Mouse (Mus musculus) kidney, embryonic 16.5 days (tissue): Measurements from ENCODE around the gene Tmem234. TPM values are rescaled to one million over a fixed set of nuclear protein-coding genes. Genes with fewer than 3 reads are reported as not detected.

Source experiments
- ATAC-seq: fragments of 200-750 bp; cut with Nextera tagmentation; 2 replicates; pipeline ENCODE4 v1.8.0; 2017; ENCODE audit warnings: moderate TSS enrichment; ENCODE audit not compliant: low FRiP score, low TSS enrichment
- H3K27ac ChIP-seq: fragments of 300-500 bp; sonication (generic); 2 replicates; pipeline ENCODE4 v1.5.1; 2014; ENCODE audit warnings: low read length
- H3K27me3 ChIP-seq: fragments of 300-500 bp; sonication (generic); 2 replicates; pipeline ENCODE4 v1.6.1; 2014; ENCODE audit warnings: low read length, control low read depth, mixed read lengths; ENCODE audit not compliant: insufficient read depth
- H3K36me3 ChIP-seq: fragments of 300-500 bp; sonication (generic); 2 replicates; pipeline ENCODE4 v1.6.1; 2014; ENCODE audit warnings: low read length, control low read depth, mixed read lengths; ENCODE audit not compliant: insufficient read depth
- H3K4me1 ChIP-seq: fragments of 300-500 bp; sonication (generic); 2 replicates; pipeline ENCODE4 v1.6.1; 2014; ENCODE audit warnings: low read length, control low read depth, mixed read lengths; ENCODE audit not compliant: insufficient read depth
- H3K4me2 ChIP-seq: fragments of 300-500 bp; sonication (generic); replicated peaks from 2 replicates; pipeline ENCODE4 v1.6.1; 2014; ENCODE audit warnings: low read depth, low read length
- H3K4me3 ChIP-seq: fragments of 300-500 bp; sonication (generic); 2 replicates; pipeline ENCODE4 v1.5.1; 2014; ENCODE audit warnings: mild to moderate bottlenecking, low read length
- H3K9ac ChIP-seq: fragments of 300-500 bp; sonication (generic); replicated peaks from 2 replicates; pipeline ENCODE4 v1.6.1; 2014; ENCODE audit warnings: low read length
- H3K9me3 ChIP-seq: fragments of 300-500 bp; sonication (generic); 2 replicates; pipeline ENCODE4 v1.6.1; 2016; ENCODE audit warnings: low read length, control low read depth
- WGBS: fragments of 180-500 bp; shearing (Covaris S2); extraction: QIAGEN DNeasy Blood & Tissue Kit; methylation state at CpG from one replicate; pipeline ENCODE4 v1.1.7; 2014; 5-methylcytosine and 5-hydroxymethylcytosine counted together
- polyA plus RNA-seq: library from polyadenylated mRNA; unstranded; fragments of >200 nt; fragmentation: Nextera tagmentation; extraction: Ambion mirVana; gene quantifications from 2 replicates; pipeline ENCODE4 v1.2.1, GENCODE M21; 2015

Gene Tmem234
- polyA plus RNA-seq, 1 experiment from 2014 or later, result 216 TPM

DNA sequence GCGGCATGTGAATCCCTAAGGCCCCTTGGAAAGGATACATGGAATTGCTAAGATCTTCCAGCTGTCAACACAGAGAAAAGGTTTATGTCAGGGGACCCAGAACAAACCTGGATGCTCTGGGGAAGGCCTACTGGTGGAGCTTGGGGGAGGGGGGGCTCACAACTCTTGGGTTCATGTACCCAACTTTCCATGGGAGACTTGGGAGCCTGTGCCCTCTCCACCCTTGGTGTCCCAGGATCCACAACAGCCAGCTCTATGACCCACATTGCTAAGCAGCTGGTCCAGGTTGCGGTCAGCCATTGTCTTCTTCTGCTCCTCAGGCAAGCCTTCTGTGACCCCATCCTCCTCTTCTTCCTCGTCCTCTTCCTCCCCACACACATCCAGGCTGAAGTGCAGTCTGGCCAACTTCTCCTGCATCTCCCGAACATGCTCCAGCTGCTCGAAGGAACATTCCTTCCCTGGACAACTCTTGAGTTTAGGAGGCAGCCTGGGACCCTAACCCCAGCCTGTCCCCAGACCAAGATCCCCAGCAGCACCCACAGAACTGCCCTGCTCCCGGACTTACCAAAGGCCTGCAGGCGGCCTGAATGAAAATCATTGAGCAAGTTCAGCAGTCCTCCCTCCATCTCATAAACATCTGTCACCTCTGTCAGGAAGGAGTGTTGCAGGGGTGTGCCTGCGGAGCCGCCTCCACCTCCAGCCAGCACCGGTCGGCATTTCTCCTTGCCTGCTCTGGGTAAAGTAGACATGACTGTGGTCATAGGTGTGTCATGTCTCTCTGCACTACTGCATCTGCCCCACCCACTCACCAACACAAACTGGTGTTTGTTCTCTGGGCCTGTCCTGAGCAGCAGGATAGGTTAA, 20.2 kb downstream of the Tmem234 start:
- Histone ChIP-seq H3K36me3 (0 out of 2 replicates have a peak, but pooled peaks cover 9% of the 10 kb centered on the region), H3K9ac (no peak overlapping the region), H3K27me3 (no peaks in the 10 kb centered on the region), H3K4me3 (no peak overlapping the region), H3K9me3 (no peaks in the 10 kb centered on the region), H3K4me1 (peaks cover 40% of the 10 kb centered on the region), H3K4me2 (peak overlapping the region; percentile 5; the same call in 1 of the 2 replicates), H3K27ac (peak overlapping the region; percentile 70)
- 84% methylated on average over 11 of the region's 11 CpGs for WGBS
- ATAC-seq, result no peak

DNA sequence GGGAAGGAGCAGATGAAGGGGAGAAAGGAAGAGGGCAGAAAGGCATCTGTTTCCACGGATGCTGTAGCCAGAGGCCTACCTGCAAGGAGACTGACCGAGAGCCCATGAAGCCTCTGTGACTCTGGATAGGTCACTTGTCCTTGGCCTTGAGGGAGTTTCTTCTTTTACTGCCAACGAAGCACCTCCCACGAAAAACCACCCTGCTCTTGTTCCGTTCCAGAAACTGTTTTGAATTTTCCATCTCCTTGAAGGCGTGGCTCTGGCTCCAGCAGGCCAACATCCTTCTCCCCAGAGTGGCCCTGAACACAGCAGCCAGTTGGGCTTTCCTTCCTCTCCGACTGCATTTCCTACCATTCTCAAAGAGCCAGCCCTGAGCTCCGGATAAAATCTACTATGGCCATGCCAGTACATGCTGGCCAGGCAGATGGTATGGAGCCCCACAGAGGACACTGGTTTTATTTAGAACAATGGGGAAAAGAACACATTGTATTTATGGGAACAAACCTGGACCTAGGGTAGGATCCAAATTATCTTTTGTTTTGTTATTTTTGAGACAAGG, 20.9 kb downstream of the Tmem234 start:
- H3K9ac ChIP-seq, result no peak overlapping the region
- 63% methylated on average over 8 of the region's 8 CpGs for WGBS
- no peaks in the 10 kb centered on the region for H3K27me3 ChIP-seq
- ATAC-seq, result no peak
- peak overlapping the region; percentile 70 for H3K27ac ChIP-seq
- no peaks in the 10 kb centered on the region for H3K9me3 ChIP-seq
- 0 out of 2 replicates have a peak, but pooled peaks cover 9% of the 10 kb centered on the region for H3K36me3 ChIP-seq
- H3K4me3 ChIP-seq, result no peak overlapping the region
- H3K4me2 ChIP-seq, result peak overlapping the region; percentile 5; the same call in 1 of the 2 replicates
- peaks cover 43% of the 10 kb centered on the region for H3K4me1 ChIP-seq

DNA sequence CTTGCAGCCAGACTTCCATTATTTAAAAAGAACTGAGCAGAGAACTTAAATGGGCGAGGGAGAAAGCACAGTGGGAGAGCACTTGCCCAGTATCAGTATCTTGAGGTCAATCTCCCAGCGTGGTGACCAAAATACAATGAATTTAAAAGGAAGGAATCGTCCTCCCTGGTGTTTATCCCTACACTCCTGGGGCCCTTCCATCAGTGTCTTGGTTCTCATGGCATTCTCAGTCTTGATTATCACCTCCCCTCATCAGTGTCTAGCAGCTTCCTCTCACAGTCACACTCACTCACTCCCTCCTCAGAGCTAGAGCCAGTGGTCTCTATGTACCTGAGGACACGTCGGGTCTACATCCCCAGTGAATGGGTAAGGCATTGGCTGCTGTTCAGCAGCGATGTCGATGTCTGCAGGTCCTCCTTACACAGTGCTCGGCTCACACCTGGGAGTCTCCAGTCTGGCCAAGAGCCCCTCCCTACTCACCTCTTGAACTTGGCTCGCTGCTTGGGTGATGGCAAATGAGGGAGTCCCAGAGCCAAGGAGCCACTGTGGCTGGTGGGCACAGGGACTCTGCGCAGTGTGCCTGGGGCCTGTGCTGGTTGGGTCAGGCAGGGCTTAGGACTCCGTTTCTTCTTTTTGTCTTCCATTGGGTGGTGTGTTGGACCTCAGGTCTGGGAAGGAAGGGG, 21.8 kb downstream of the Tmem234 start:
- peaks cover 43% of the 10 kb centered on the region for H3K4me1 ChIP-seq
- no peak for ATAC-seq
- no peaks in the 10 kb centered on the region for H3K9me3 ChIP-seq
- 82% methylated on average over 11 of the region's 11 CpGs for WGBS
- peak overlapping the region; percentile 81 for H3K4me2 ChIP-seq
- no peaks in the 10 kb centered on the region for H3K27me3 ChIP-seq
- peaks cover 17% of the 10 kb centered on the region for H3K36me3 ChIP-seq
- H3K27ac ChIP-seq, result peak overlapping the region; percentile 70; the same call in 1 of the 2 replicates
- no peak overlapping the region for H3K4me3 ChIP-seq
- H3K9ac ChIP-seq, result 0 out of 2 replicates have a peak overlapping the region, but pooled peaks have one; percentile 90

DNA sequence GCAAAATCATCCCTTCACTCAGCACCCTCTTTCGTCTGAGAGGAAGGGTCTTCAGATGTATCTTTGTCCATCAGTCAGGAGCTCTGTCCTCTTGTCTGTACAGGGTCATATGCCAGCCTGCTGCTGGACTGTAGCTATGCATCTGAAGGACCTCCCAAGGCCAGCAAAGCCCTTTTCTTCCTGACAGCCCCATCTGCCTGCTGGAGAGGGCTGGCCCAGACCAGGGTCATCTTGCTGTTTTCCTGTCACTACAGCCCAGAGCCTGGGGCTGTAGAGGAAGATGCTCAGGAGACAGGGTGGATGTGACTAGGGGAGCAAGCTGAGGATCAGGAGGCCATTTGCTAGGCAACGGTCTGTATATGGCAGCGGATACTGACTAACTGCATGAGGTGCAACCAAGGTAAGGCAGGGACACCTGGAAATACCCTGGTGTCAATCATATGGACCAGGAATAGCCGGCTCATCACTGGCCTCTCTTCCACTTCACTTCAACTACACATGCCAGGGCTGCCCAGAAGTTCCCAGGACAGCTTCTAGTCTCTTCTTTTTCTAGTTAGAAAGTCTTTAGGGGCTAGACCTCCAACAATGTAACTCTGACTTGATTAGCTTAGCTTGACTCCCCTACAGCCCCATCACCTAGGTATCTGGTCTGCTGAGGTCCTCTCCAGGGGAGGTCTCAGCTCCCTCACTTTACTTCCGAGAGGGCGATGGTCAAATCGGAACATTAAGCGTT, 22.5 kb downstream of the Tmem234 start:
- H3K4me1 ChIP-seq, result peaks cover 41% of the 10 kb centered on the region
- H3K36me3 ChIP-seq, result peaks cover 24% of the 10 kb centered on the region
- H3K9ac ChIP-seq, result peak overlapping the region; percentile 90
- no peak for ATAC-seq
- H3K9me3 ChIP-seq, result no peaks in the 10 kb centered on the region
- WGBS, result 17% methylated on average over 8 of the region's 8 CpGs
- peak overlapping the region; percentile 93 for H3K27ac ChIP-seq
- H3K27me3 ChIP-seq, result no peaks in the 10 kb centered on the region
- H3K4me2 ChIP-seq, result peak overlapping the region; percentile 81
- peak overlapping the region; percentile 82 for H3K4me3 ChIP-seq

DNA sequence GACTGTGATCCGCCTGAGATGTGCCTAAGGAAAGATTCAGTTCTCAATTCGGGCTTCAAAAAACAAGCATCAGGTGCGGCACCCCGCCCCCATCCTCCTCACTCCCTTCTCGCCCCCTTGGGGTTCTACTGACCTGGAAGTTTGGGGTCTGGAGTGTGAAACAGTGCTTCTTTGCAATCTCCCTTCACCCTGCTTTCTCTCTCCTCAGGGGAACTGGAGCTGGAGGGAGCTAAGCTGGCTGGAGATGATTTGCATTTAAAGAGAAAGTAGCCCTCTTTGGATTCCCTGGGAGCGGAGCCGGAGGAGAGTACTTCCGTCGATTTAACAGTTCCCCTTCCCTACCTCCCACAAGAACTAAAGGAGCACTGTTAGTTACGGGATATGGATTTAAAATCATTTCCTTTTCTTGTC, 23.2 kb downstream of the Tmem234 start, which contains the start of gene Ccdc28b:
Ccdc28b (minus strand) TSS at position 267 of the 411 bp plus-strand sequence.
- H3K4me1 ChIP-seq, result peaks cover 36% of the 10 kb centered on the region
- peak within 1 kb of the TSS; percentile 90 for H3K9ac ChIP-seq
- ATAC-seq, result peak; percentile 36; the same call in 1 of the 2 replicates
- H3K9me3 ChIP-seq, result no peaks in the 10 kb centered on the region
- no peaks in the 10 kb centered on the region for H3K27me3 ChIP-seq
- WGBS, result under 1% methylated on average over 10 of the region's 10 CpGs
- H3K27ac ChIP-seq, result peak within 1 kb of the TSS; percentile 93
- H3K4me2 ChIP-seq, result peak within 1 kb of the TSS; percentile 81
- peaks cover 31% of the 10 kb centered on the region for H3K36me3 ChIP-seq
- peak within 1 kb of the TSS; percentile 82 for H3K4me3 ChIP-seq

DNA sequence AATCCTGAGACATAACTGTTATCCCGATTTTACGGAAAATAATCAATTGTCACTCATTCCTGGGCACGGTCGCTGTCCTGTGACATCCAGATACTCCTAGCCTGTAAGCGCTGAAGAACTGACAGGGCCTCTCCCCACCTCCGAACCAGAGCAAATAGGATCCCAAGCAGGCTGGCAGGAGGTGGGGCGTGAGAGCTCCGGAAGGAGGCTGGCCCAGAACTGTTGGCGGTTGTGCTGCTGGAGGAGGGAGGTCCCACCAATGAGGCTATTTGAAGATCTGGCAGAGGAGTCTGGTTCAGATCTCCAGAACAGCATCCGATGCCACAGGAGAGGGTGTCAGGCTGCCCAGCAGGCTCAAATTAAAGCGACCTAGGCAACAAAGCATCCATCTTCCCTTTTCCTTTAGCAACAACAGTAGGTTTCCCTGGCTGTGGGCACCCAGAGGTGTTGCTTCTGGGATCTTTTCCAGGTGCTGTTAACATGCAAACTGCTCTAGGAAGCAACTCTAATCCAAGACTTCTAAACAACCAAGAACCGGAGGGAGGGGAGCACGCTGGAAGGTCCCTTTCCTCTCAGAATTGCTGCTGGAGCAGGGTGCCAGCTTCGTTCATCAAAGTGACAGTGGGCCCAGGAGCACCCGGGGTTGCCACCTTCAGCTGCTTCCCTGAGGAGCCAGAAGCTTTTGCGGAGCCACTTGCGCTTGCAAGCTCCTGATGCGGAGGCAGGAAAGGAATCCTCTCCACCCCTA, 24.0 kb downstream of the Tmem234 start:
- Histone ChIP-seq H3K36me3 (peaks cover 39% of the 10 kb centered on the region), H3K4me2 (peak overlapping the region; percentile 81), H3K27me3 (no peaks in the 10 kb centered on the region), H3K27ac (peak overlapping the region; percentile 93), H3K9ac (peak overlapping the region; percentile 90), H3K9me3 (no peaks in the 10 kb centered on the region), H3K4me3 (peak overlapping the region; percentile 82), H3K4me1 (peaks cover 34% of the 10 kb centered on the region)
- peak; percentile 93 for ATAC-seq
- WGBS, result under 1% methylated on average over 18 of the region's 18 CpGs

DNA sequence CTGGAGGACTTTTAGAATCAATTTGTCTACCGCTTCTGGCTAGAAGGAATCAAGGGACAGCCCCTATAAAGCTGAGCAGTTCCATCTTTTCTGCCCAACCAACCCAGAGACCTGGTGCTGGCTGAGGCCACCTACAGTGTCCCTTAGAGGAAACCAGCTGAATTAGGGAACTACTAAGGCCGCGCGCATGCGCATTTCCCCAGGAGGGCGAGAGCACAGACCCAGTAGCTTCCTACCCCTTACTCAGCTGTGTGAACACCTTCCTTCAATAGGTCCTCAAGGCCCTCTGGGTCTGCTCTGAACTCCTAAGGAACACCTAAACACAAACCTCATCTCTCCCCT, 24.5 kb downstream of the Tmem234 start:
- H3K27ac ChIP-seq, result peak overlapping the region; percentile 93
- H3K4me1 ChIP-seq, result peaks cover 34% of the 10 kb centered on the region
- no peaks in the 10 kb centered on the region for H3K27me3 ChIP-seq
- H3K4me3 ChIP-seq, result peak overlapping the region; percentile 82
- under 1% methylated on average over 6 of the region's 6 CpGs for WGBS
- H3K9ac ChIP-seq, result peak overlapping the region; percentile 90
- H3K9me3 ChIP-seq, result no peaks in the 10 kb centered on the region
- peak overlapping the region; percentile 81 for H3K4me2 ChIP-seq
- H3K36me3 ChIP-seq, result peaks cover 44% of the 10 kb centered on the region
- ATAC-seq, result peak; percentile 24

DNA sequence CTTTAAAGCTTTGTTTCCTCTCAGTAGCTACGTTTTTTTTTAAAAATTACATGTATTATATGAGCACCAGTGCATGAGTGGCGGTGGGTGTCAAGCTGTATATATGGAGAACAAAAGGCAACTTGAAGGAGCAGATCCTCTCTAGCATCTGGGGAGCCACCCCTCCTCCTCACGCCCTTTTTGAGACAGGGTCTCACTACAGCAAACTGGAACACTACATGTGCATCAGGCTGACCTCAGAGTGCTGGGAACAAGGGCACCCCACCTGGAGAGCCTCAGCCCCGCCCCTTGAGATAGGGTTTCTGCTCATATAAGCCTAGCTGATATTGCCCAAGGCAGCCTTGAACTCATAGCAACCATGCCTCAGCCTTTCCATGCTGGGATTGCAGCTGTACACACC, 25.0 kb downstream of the Tmem234 start:
- Histone ChIP-seq H3K27me3 (no peaks in the 10 kb centered on the region), H3K9ac (peak overlapping the region; percentile 90), H3K4me1 (peaks cover 34% of the 10 kb centered on the region), H3K4me2 (peak overlapping the region; percentile 81), H3K4me3 (no peak overlapping the region), H3K27ac (peak overlapping the region; percentile 93; the same call in 1 of the 2 replicates), H3K9me3 (no peaks in the 10 kb centered on the region), H3K36me3 (peaks cover 49% of the 10 kb centered on the region)
- 48% methylated on average over 4 of the region's 4 CpGs for WGBS
- no peak for ATAC-seq

DNA sequence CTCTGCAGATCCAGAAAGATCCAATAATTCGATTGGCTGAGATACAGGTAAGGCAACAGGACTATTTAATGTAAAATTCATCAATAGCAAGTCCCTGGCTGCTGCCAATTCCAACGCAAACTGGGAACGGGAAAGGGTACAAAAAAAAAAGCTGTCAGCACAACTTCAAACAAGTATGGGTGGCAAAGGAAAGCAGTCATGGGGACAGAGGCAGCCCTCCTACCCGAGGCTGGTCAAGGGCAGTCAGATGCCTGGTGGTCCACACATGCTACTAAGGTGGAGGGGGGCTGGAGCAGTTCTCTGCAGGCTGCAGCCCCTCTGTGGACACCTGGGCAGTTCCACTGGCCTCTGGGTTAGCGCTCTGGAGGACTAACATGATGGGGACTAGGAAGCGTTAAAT, 25.6 kb downstream of the Tmem234 start:
- no peak overlapping the region for H3K27ac ChIP-seq
- H3K4me1 ChIP-seq, result peaks cover 34% of the 10 kb centered on the region
- H3K4me2 ChIP-seq, result no peak overlapping the region
- peaks cover 51% of the 10 kb centered on the region for H3K36me3 ChIP-seq
- H3K9me3 ChIP-seq, result no peaks in the 10 kb centered on the region
- H3K9ac ChIP-seq, result no peak overlapping the region
- no peak for ATAC-seq
- H3K4me3 ChIP-seq, result no peak overlapping the region
- no peaks in the 10 kb centered on the region for H3K27me3 ChIP-seq
- WGBS, result 77% methylated on average over 6 of the region's 6 CpGs
